In the genomic region with DNA sequence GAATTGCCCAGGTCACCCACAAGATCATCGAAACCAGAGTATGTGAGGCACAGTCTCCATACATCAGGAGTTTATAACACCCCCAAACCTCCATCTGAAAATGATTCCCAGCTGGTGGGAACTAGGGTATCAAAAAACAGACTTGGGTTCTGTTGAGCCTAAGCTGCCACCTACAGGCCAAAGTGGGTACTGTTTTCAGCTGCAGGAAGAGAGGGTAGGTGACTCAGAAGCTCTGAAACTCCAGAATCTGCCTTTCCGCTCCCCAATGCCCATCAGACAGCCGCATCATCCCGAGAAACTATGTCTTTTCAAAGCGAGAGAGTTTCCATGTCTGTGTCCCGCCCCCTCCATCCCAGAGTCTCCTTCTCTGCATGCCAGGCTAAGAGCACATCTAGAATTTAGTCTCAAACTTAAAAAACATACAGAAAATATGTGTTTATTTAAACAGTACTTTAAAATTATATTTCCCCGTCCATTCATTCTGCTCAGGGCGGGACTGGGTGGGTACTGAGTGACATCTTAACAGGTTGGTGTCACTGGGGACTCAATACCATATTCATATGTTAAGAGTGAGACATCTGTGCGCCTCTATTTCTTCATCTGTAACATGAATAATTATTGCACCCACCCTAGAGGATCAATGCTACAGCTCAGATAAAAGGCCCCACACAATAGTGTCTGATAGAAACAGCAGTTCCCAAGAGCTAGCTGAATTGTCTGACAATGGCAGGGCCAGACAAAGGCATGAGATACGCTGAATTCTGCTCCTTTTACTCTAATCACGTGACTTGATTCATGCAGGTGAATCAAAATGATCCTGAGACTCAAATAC, we compare ENCODE assay signal across 8 mouse cellular contexts. TPM values are rescaled to one million over a fixed set of nuclear protein-coding genes. Genes with fewer than 3 reads are reported as not detected.
DNase-seq lines count a peak whose midpoint lies in the region; ATAC-seq and TF ChIP-seq lines count a peak whose summit lies in the region.

No protein-coding gene starts in this region.

- peak; percentile 74 for TF ChIP-seq CTCF in liver, adult 2 months (IDR thresholded peaks at IDR 0.05; ENCODE audit: low read depth, low read length)
- peak; percentile 71 for TF ChIP-seq CTCF in heart, postnatal 0 days (IDR thresholded peaks at IDR 0.05; ENCODE audit: low read depth)

- H3K9ac ChIP-seq in liver, adult 2 months (ENCODE audit: low read depth, low read length) = no peak overlapping the region
- no peak overlapping the region for H3K9ac ChIP-seq in liver, embryonic 12.5 days
- H3K9ac ChIP-seq in heart, postnatal 0 days (replicated peaks; ENCODE audit: low read depth, low read length) = no peak overlapping the region

- 28% methylated on average over 11 of the region's 11 CpGs for WGBS in liver, adult 2 months
- WGBS in liver, embryonic 12.5 days (ENCODE audit: insufficient replicate concordance) = 26% methylated on average over 11 of the region's 11 CpGs
- WGBS in heart, postnatal 0 days = 27% methylated on average over 11 of the region's 11 CpGs

- no peak overlapping the region for H3K4me2 ChIP-seq in liver, embryonic 12.5 days
- H3K4me2 ChIP-seq in heart, postnatal 0 days (ENCODE audit: low read depth, low read length) = no peak overlapping the region

- no peaks in the 10 kb centered on the region for H3K4me1 ChIP-seq in liver, adult 2 months (ENCODE audit: control insufficient read depth, insufficient read depth, low read length)
- H3K4me1 ChIP-seq in liver, embryonic 12.5 days = no peaks in the 10 kb centered on the region
- no peaks in the 10 kb centered on the region for H3K4me1 ChIP-seq in heart, postnatal 0 days (ENCODE audit: control insufficient read depth, insufficient read depth)

- H3K27me3 ChIP-seq in liver, adult 2 months (ENCODE audit: control insufficient read depth, insufficient read depth, low read length) = no peaks in the 10 kb centered on the region
- H3K27me3 ChIP-seq in liver, embryonic 12.5 days (replicated peaks) = peaks cover 3% of the 10 kb centered on the region; the same call in 1 of the 2 replicates
- H3K27me3 ChIP-seq in heart, postnatal 0 days (ENCODE audit: control insufficient read depth, insufficient read depth, low read length) = no peaks in the 10 kb centered on the region

- no peak overlapping the region for H3K27ac ChIP-seq in liver, adult 2 months (replicated peaks; ENCODE audit: insufficient read depth, low read depth, low read length)
- no peak overlapping the region for H3K27ac ChIP-seq in liver, embryonic 12.5 days
- H3K27ac ChIP-seq in heart, postnatal 0 days (ENCODE audit: low read depth) = no peak overlapping the region

- DNase-seq in liver, adult 2 months (ENCODE audit: extremely low read depth, low read depth, low spot score) = peak; percentile 49
- peak; percentile 47 to 86 for DNase-seq in adrenal gland, adult (ENCODE audit: inconsistent age in 2 of 2, low spot score in 1 of 2)
- DNase-seq in embryo, embryonic 11 days = peak; percentile 83
- DNase-seq in heart, postnatal 0 days (ENCODE audit: low spot score) = peak; percentile 52
- peak; percentile 79 to 84 for DNase-seq in left cerebral cortex, postnatal 14 days (ENCODE audit: low spot score in 2 of 2)
- DNase-seq in testis, postnatal 14 days (ENCODE audit: low spot score) = peak; percentile 41

- no peak for TF ChIP-seq POLR2A in liver, adult 2 months (IDR thresholded peaks at IDR 0.05; ENCODE audit: extremely low read depth, insufficient read depth, low read length)

- intact Hi-C loops in left cerebral cortex, postnatal 14 days (cut with DNase I) = loop anchor here (2.0 to 10.0 kb wide), 3 partner anchors 123 to 533 kb away; a partner anchor contains a TSS

- H3K9me3 ChIP-seq in liver, embryonic 12.5 days (replicated peaks) = no peaks in the 10 kb centered on the region
- no peaks in the 10 kb centered on the region for H3K9me3 ChIP-seq in heart, postnatal 0 days (replicated peaks; ENCODE audit: control insufficient read depth, low read length)

- TF ChIP-seq EP300 in heart, postnatal 0 days (IDR thresholded peaks at IDR 0.05; ENCODE audit: low read depth) = no peak

- H3K36me3 ChIP-seq in liver, adult 2 months (ENCODE audit: control insufficient read depth, insufficient read depth, low read length) = no peaks in the 10 kb centered on the region
- no peaks in the 10 kb centered on the region for H3K36me3 ChIP-seq in liver, embryonic 12.5 days
- no peaks in the 10 kb centered on the region for H3K36me3 ChIP-seq in heart, postnatal 0 days (replicated peaks; ENCODE audit: control insufficient read depth, insufficient read depth, low read length)

- ATAC-seq in liver, embryonic 12.5 days = no peak
- 0 out of 2 replicates have a peak, but pooled peaks have one; percentile 33 for ATAC-seq in heart, postnatal 0 days (ENCODE audit: insufficient read depth, low read depth)
- 0 out of 2 replicates have a peak, but pooled peaks have one; percentile 33 for ATAC-seq in monocyte, adult 5-6 weeks (replicated peaks; ENCODE audit: insufficient number of reproducible peaks, low FRiP score, low TSS enrichment, poor library complexity, severe bottlenecking)

- H3K4me3 ChIP-seq in liver, adult 2 months (ENCODE audit: insufficient read depth, low read depth, low read length) = no peak overlapping the region
- no peak overlapping the region for H3K4me3 ChIP-seq in liver, embryonic 12.5 days
- H3K4me3 ChIP-seq in heart, postnatal 0 days (ENCODE audit: low read depth, low read length) = no peak overlapping the region

- no peaks in the 10 kb centered on the region for H3K79me2 ChIP-seq in liver, adult 2 months (ENCODE audit: control insufficient read depth, insufficient read depth, low read length)

RNA-seq across cellular contexts. Expression of a gene that starts 34.1 kb away (rescaled TPM):
- not detected in 2 replicates for total RNA-seq in liver, adult 2 months (2014; rRNA removed)
- not detected in 2 replicates for polyA plus RNA-seq in liver, adult 2 months (2012; rRNA removed)
- polyA plus RNA-seq in liver, embryonic 12.5 days (2016; fragmentation: Nextera tagmentation; extraction: Ambion mirVana) = 0.58 and 1.4 TPM in 2 replicates
- total RNA-seq in heart, postnatal 0 days (2014; rRNA removed; ENCODE audit: low replicate concordance) = 1.4 TPM in 1 of 2 replicates, not detected in the other
- polyA plus RNA-seq in heart, postnatal 0 days (2015; fragmentation: Nextera tagmentation; extraction: Ambion mirVana) = 0.01 TPM in 1 of 2 replicates, not detected in the other
- total RNA-seq in left cerebral cortex, postnatal 14 days (2021) = 1 to 10 TPM; 1.8 to 2.1 TPM
- not detected in 3 replicates for total RNA-seq in monocyte, adult 5-6 weeks (2017)

RNA-seq across cellular contexts. Expression of a gene that starts 58.6 kb away (rescaled TPM):
- total RNA-seq in liver, adult 2 months (2014; rRNA removed) = 3.0 TPM in 1 of 2 replicates, not detected in the other
- polyA plus RNA-seq in liver, adult 2 months (2012; rRNA removed) = not detected in 2 replicates
- not detected in 2 replicates for polyA plus RNA-seq in liver, embryonic 12.5 days (2016; fragmentation: Nextera tagmentation; extraction: Ambion mirVana)
- 0.08 TPM in 2 replicates for total RNA-seq in heart, postnatal 0 days (2014; rRNA removed; ENCODE audit: low replicate concordance)
- polyA plus RNA-seq in heart, postnatal 0 days (2015; fragmentation: Nextera tagmentation; extraction: Ambion mirVana) = not detected in 2 replicates
- total RNA-seq in left cerebral cortex, postnatal 14 days (2021) = under 1 TPM; 0.42 to 0.59 TPM
- total RNA-seq in monocyte, adult 5-6 weeks (2017) = not detected in 3 replicates

RNA-seq across cellular contexts. Expression of a gene that starts 59.8 kb away (rescaled TPM):
- 10.5 and 11.5 TPM in 2 replicates for total RNA-seq in liver, adult 2 months (2014; rRNA removed)
- 4.8 and 5.5 TPM in 2 replicates for polyA plus RNA-seq in liver, adult 2 months (2012; rRNA removed)
- polyA plus RNA-seq in liver, embryonic 12.5 days (2016; fragmentation: Nextera tagmentation; extraction: Ambion mirVana) = 12.8 and 13.4 TPM in 2 replicates
- 8.2 and 13.1 TPM in 2 replicates for total RNA-seq in heart, postnatal 0 days (2014; rRNA removed; ENCODE audit: low replicate concordance)
- polyA plus RNA-seq in heart, postnatal 0 days (2015; fragmentation: Nextera tagmentation; extraction: Ambion mirVana) = 15.4 and 15.8 TPM in 2 replicates
- 1 to 10 TPM; 8.3 to 8.8 TPM for total RNA-seq in left cerebral cortex, postnatal 14 days (2021)
- total RNA-seq in monocyte, adult 5-6 weeks (2017) = 13.8 to 17.9 TPM (median 14.6 TPM) in 3 replicates

RNA-seq across cellular contexts. Expression of a gene that starts 59.8 kb away (rescaled TPM):
- 25.2 and 36.5 TPM in 2 replicates for total RNA-seq in liver, adult 2 months (2014; rRNA removed)
- 10.8 and 14.0 TPM in 2 replicates for polyA plus RNA-seq in liver, adult 2 months (2012; rRNA removed)
- polyA plus RNA-seq in liver, embryonic 12.5 days (2016; fragmentation: Nextera tagmentation; extraction: Ambion mirVana) = 11.9 and 14.5 TPM in 2 replicates
- total RNA-seq in heart, postnatal 0 days (2014; rRNA removed; ENCODE audit: low replicate concordance) = 4.2 and 11.6 TPM in 2 replicates
- 15.9 and 19.2 TPM in 2 replicates for polyA plus RNA-seq in heart, postnatal 0 days (2015; fragmentation: Nextera tagmentation; extraction: Ambion mirVana)
- 10 to 100 TPM; 21.7 to 24.0 TPM for total RNA-seq in left cerebral cortex, postnatal 14 days (2021)
- total RNA-seq in monocyte, adult 5-6 weeks (2017) = 32.8 to 44.4 TPM (median 35.9 TPM) in 3 replicates
